Mouse (Mus musculus) ovary, postnatal 14 days (tissue): Measurements from ENCODE around the gene Fgfr4.

Source experiments
- DNase-seq: peaks from one replicate; pipeline ENCODE4 v3.0.0; 2022; ENCODE audit warnings: low spot score

The Fgfr4 gene

GRCm38 (mm10) chr13:55210193-55210970 is 57.9 kb downstream of the Fgfr4 start:
- peak; percentile 58 for DNase-seq

- DNase-seq, result no peak
These were observed 58.5 kb downstream of the Fgfr4 start for GRCm38 (mm10) chr13:55210971-55211220.

GRCm38 (mm10) chr13:55211221-55212010 is 59.0 kb downstream of the Fgfr4 start:
- DNase-seq, result peak; percentile 77

- DNase-seq, result no peak
These were observed 59.5 kb downstream of the Fgfr4 start for GRCm38 (mm10) chr13:55212011-55212360.

GRCm38 (mm10) chr13:55212361-55213137 is 60.1 kb downstream of the Fgfr4 start:
- peak; percentile 57 for DNase-seq

GRCm38 (mm10) chr13:55213138-55213806 is 60.8 kb downstream of the Fgfr4 start:
- DNase-seq, result no peak
